Mouse (Mus musculus) heart, postnatal 25 days (tissue): ENCODE data around the gene Bckdha. TPM values are rescaled to one million over a fixed set of nuclear protein-coding genes. Genes with fewer than 3 reads are reported as not detected.

ENCODE experiments used
- DNase-seq: peaks from one replicate; pipeline ENCODE4 v3.0.0; 2022; ENCODE audit warnings: low spot score
- intact Hi-C: fragments of 180-260 bp; cut with DNase I; formaldehyde crosslinking; loops from one replicate; pipeline ENCODE4 v1.15.1; 2025
- total RNA-seq, 2 experiments: library from RNA; stranded (reverse); gene quantifications; 2 replicates each; pipeline ENCODE4 v1.2.3; 2021

The Bckdha gene
- 100 to 1,000 TPM; 184 to 199 TPM for total RNA-seq

- intact Hi-C loops, result loop anchor here (5.0 kb wide), 1 partner anchor 37 kb away; no protein-coding TSS in a partner anchor
- peak; percentile 99 for DNase-seq
These were observed at the start of gene Bckdha, which contains the start of gene Exosc5 for GRCm38 (mm10) chr7:25658657-25659472. TSS of gene Bckdha (minus strand) at chr7:25658981. TSS of gene Exosc5 (plus strand) at chr7:25659164.

GRCm38 (mm10) chr7:25707581-25708292 is 49.0 kb upstream of the Bckdha start:
- DNase-seq, result peak; percentile 70
- intact Hi-C loops, result loop anchor here (1.0 kb wide), 1 partner anchor 18 kb away; no protein-coding TSS in a partner anchor

GRCm38 (mm10) chr7:25706578-25707170 is 47.9 kb upstream of the Bckdha start:
- intact Hi-C loops, result no loop called here

GRCm38 (mm10) chr7:25705801-25706251 is 47.0 kb upstream of the Bckdha start:
- no peak for DNase-seq
- intact Hi-C loops, result loop anchor here (2.0 kb wide), 1 partner anchor 15 kb away; no protein-coding TSS in a partner anchor

More at GRCm38 (mm10) chr7:25706578-25707170, 47.9 kb upstream of the Bckdha start:
- DNase-seq, result no peak

GRCm38 (mm10) chr7:25704716-25705364 is 46.1 kb upstream of the Bckdha start:
- DNase-seq, result no peak

GRCm38 (mm10) chr7:25703793-25704494 is 45.2 kb upstream of the Bckdha start:
- DNase-seq, result no peak
- intact Hi-C loops, result loop anchor here (2.0 kb wide), 1 partner anchor 13 kb away; no protein-coding TSS in a partner anchor

More at GRCm38 (mm10) chr7:25704716-25705364, 46.1 kb upstream of the Bckdha start:
- intact Hi-C loops, result loop anchor here (2.0 kb wide), 1 partner anchor 14 kb away; no protein-coding TSS in a partner anchor

GRCm38 (mm10) chr7:25702350-25702749 is 43.6 kb upstream of the Bckdha start:
- intact Hi-C loops, result no loop called here

GRCm38 (mm10) chr7:25700732-25701131 is 42.0 kb upstream of the Bckdha start:
- intact Hi-C loops, result no loop called here
- DNase-seq, result no peak

More at GRCm38 (mm10) chr7:25702350-25702749, 43.6 kb upstream of the Bckdha start:
- DNase-seq, result no peak

- intact Hi-C loops, result no loop called here
- no peak for DNase-seq
These were observed 41.1 kb upstream of the Bckdha start for GRCm38 (mm10) chr7:25699851-25700250.

- no peak for DNase-seq
- intact Hi-C loops, result no loop called here
These were observed 35.3 kb upstream of the Bckdha start for GRCm38 (mm10) chr7:25694104-25694503.

GRCm38 (mm10) chr7:25690051-25690450 is 31.3 kb upstream of the Bckdha start:
- no peak for DNase-seq
- intact Hi-C loops, result loop anchor here (2.0 kb wide), 1 partner anchor 15 kb away; no protein-coding TSS in a partner anchor

- intact Hi-C loops, result loop anchor here (1.0 to 5.0 kb wide), 3 partner anchors 15 to 118 kb away; no protein-coding TSS in a partner anchor
- no peak for DNase-seq
These were observed 30.8 kb upstream of the Bckdha start for GRCm38 (mm10) chr7:25689603-25690021.

- intact Hi-C loops, result loop anchor here (1.0 to 5.0 kb wide), 2 partner anchors 19 to 118 kb away; no protein-coding TSS in a partner anchor
These were observed 30.2 kb upstream of the Bckdha start for GRCm38 (mm10) chr7:25688810-25689586.

GRCm38 (mm10) chr7:25687811-25688401 is 29.1 kb upstream of the Bckdha start:
- intact Hi-C loops, result loop anchor here (2.0 to 5.0 kb wide), 2 partner anchors 31 to 119 kb away; partner anchors contain the start of gene Ccdc97
- peak; percentile 49 for DNase-seq

More at GRCm38 (mm10) chr7:25688810-25689586, 30.2 kb upstream of the Bckdha start:
- DNase-seq, result peak; percentile 80

- intact Hi-C loops, result loop anchor here (2.0 to 5.0 kb wide), 2 partner anchors 32 to 120 kb away; partner anchors contain the start of gene Ccdc97
- DNase-seq, result peak; percentile 71
These were observed 28.1 kb upstream of the Bckdha start, which contains the start of gene Tgfb1 for GRCm38 (mm10) chr7:25686680-25687531. TSS of gene Tgfb1 (plus strand) at chr7:25687002.

- no peak for DNase-seq
- intact Hi-C loops, result loop anchor here (2.0 to 5.0 kb wide), 2 partner anchors 33 to 121 kb away; partner anchors contain the start of gene Ccdc97
These were observed 27.2 kb upstream of the Bckdha start for GRCm38 (mm10) chr7:25685926-25686470.
